Mouse (Mus musculus): ENCODE results near the gene Dpyd. TPM values are rescaled to one million over a fixed set of nuclear protein-coding genes. Genes with fewer than 3 reads are reported as not detected.

The Dpyd gene
- polyA plus RNA-seq, 1 experiment from 2014 or later = 1.8 TPM

DNA sequence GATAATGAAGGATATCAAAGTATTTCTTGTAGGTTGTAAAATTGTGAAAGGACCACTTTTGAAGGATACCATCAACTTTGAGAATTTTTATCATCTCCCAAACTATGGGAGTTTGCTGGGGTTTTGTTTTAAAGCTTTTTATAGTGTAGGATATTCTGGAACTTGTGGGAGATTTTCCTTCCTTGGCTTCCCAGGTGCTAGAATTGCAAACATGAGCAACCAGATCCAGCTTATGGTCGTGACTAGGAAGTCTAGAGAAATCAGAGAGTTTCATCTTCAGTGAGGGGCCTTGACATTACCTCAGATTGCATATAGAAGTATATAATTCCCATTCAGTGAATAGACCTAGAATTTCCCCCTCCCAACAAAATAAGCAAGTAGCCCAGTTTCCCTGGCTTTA is 819.2 kb downstream of the Dpyd start:
- H3K4me2 ChIP-seq = no peak overlapping the region
- 63% methylated on average over 1 of the region's 1 CpGs for WGBS (ENCODE audit: insufficient replicate concordance)
- H3K9ac ChIP-seq (ENCODE audit: low read depth, low read length) = no peak overlapping the region
- no peaks in the 10 kb centered on the region for H3K9me3 ChIP-seq (replicated peaks; ENCODE audit: control insufficient read depth, low read length)
- no peaks in the 10 kb centered on the region for H3K36me3 ChIP-seq (ENCODE audit: control insufficient read depth, insufficient read depth, low read length)
- no peak overlapping the region for H3K27ac ChIP-seq (ENCODE audit: low read depth, low read length)
- no peaks in the 10 kb centered on the region for H3K27me3 ChIP-seq (ENCODE audit: control insufficient read depth, insufficient read depth, low read length)
- H3K4me3 ChIP-seq (ENCODE audit: low read depth, low read length) = no peak overlapping the region
- H3K4me1 ChIP-seq (ENCODE audit: control insufficient read depth, insufficient read depth, low read length) = no peaks in the 10 kb centered on the region
- no peak for ATAC-seq (replicated peaks; ENCODE audit: insufficient number of reproducible peaks, low FRiP score, low TSS enrichment)

DNA sequence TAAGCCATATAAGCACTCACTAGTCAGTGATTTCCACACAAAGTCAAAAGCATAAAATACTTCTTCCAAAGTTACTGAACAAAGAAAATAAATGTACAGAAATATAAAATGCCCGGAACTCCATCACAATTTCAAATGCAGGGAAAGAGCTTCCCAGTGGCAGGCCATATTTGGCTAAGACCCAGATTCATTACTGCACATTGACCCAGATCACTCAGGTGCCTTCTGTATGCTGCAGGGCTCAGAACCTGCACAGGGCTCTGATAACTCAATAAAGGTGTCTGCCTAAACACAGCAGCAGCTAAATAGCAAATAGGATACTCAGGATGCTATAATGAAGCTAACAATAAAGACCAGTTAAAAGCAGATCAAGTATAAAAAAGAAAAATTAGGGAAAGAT is 820.5 kb downstream of the Dpyd start:
- no peak overlapping the region for H3K4me3 ChIP-seq (ENCODE audit: low read depth, low read length)
- H3K36me3 ChIP-seq (ENCODE audit: control insufficient read depth, insufficient read depth, low read length) = no peaks in the 10 kb centered on the region
- H3K4me2 ChIP-seq = no peak overlapping the region
- H3K27ac ChIP-seq (ENCODE audit: low read depth, low read length) = no peak overlapping the region
- no peak overlapping the region for H3K9ac ChIP-seq (ENCODE audit: low read depth, low read length)
- ATAC-seq (replicated peaks; ENCODE audit: insufficient number of reproducible peaks, low FRiP score, low TSS enrichment) = no peak
- no peaks in the 10 kb centered on the region for H3K27me3 ChIP-seq (ENCODE audit: control insufficient read depth, insufficient read depth, low read length)
- WGBS (ENCODE audit: insufficient replicate concordance) = 88% methylated on average over 1 of the region's 1 CpGs
- H3K4me1 ChIP-seq (ENCODE audit: control insufficient read depth, insufficient read depth, low read length) = no peaks in the 10 kb centered on the region
- H3K9me3 ChIP-seq (replicated peaks; ENCODE audit: control insufficient read depth, low read length) = no peaks in the 10 kb centered on the region

DNA sequence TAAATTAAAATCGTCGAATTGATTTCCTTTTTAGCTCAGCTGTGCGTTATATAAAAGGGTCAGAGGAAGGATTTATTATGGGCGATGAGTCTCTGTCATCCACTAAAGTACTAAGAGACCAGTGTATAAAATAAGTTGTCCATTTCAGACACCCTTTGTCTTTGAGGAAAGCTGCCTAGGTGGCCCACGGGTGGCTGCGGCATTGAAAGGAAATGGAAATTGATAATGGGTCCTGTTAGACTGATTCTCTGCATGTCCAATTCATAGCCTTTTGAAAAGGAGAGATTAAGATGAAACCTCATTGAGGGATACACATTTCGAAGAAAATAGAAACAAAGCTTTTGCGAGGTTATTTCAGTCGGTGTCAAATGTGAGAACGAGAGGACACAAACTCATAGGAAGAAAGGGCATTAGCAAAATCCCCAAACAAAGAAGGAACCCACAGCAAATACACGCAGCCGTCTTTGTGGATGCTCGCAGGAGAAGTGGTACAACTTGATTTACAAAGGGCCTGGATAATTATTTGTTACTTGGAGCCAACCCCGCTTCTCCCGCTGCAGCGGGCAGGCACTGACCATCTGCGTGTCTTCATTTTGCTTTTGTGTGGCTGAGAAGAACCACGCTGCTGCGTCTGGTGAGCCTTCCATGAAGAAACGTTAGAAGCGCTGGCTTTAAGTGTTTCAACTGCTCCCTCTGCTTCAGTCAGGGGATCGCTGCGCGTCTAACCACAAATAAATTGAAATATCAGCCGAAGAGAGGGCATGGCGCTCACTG is 825.6 kb downstream of the Dpyd start:
- Histone ChIP-seq H3K9ac (ENCODE audit: low read depth, low read length) (no peak overlapping the region), H3K4me1 (ENCODE audit: control insufficient read depth, insufficient read depth, low read length) (no peaks in the 10 kb centered on the region), H3K9me3 (replicated peaks; ENCODE audit: control insufficient read depth, low read length) (no peaks in the 10 kb centered on the region), H3K27me3 (ENCODE audit: control insufficient read depth, insufficient read depth, low read length) (no peaks in the 10 kb centered on the region), H3K4me3 (ENCODE audit: low read depth, low read length) (no peak overlapping the region), H3K4me2 (no peak overlapping the region), H3K27ac (ENCODE audit: low read depth, low read length) (no peak overlapping the region), H3K36me3 (ENCODE audit: control insufficient read depth, insufficient read depth, low read length) (no peaks in the 10 kb centered on the region)
- WGBS (ENCODE audit: insufficient replicate concordance) = 78% methylated on average over 26 of the region's 26 CpGs
- no peak for ATAC-seq (replicated peaks; ENCODE audit: insufficient number of reproducible peaks, low FRiP score, low TSS enrichment)

DNA sequence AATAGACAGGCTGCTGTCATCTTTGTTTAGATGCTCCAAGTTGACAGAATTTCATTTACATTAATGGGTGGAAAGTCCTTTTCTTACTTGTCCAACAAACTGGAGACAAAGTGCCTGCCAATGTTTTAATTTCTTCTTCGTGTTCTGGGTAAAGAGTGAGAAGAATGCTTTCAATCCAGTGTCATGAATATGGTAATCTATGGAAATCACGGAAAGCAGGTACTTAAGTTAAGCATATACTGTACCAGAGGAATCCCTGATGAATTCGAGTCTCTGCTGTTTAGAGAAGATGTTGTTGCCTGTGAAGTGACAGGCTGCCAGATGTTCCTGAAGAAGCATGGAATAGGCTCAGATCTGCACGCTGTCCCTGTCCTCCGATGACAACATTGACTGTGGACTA is 835.3 kb downstream of the Dpyd start:
- no peaks in the 10 kb centered on the region for H3K36me3 ChIP-seq (ENCODE audit: control insufficient read depth, insufficient read depth, low read length)
- no peak overlapping the region for H3K4me3 ChIP-seq (ENCODE audit: low read depth, low read length)
- no peak overlapping the region for H3K4me2 ChIP-seq
- ATAC-seq (replicated peaks; ENCODE audit: insufficient number of reproducible peaks, low FRiP score, low TSS enrichment) = no peak
- H3K27ac ChIP-seq (ENCODE audit: low read depth, low read length) = no peak overlapping the region
- no peaks in the 10 kb centered on the region for H3K4me1 ChIP-seq (ENCODE audit: control insufficient read depth, insufficient read depth, low read length)
- H3K9me3 ChIP-seq (replicated peaks; ENCODE audit: control insufficient read depth, low read length) = no peaks in the 10 kb centered on the region
- 59% methylated on average over 5 of the region's 5 CpGs for WGBS (ENCODE audit: insufficient replicate concordance)
- no peaks in the 10 kb centered on the region for H3K27me3 ChIP-seq (ENCODE audit: control insufficient read depth, insufficient read depth, low read length)
- no peak overlapping the region for H3K9ac ChIP-seq (ENCODE audit: low read depth, low read length)

DNA sequence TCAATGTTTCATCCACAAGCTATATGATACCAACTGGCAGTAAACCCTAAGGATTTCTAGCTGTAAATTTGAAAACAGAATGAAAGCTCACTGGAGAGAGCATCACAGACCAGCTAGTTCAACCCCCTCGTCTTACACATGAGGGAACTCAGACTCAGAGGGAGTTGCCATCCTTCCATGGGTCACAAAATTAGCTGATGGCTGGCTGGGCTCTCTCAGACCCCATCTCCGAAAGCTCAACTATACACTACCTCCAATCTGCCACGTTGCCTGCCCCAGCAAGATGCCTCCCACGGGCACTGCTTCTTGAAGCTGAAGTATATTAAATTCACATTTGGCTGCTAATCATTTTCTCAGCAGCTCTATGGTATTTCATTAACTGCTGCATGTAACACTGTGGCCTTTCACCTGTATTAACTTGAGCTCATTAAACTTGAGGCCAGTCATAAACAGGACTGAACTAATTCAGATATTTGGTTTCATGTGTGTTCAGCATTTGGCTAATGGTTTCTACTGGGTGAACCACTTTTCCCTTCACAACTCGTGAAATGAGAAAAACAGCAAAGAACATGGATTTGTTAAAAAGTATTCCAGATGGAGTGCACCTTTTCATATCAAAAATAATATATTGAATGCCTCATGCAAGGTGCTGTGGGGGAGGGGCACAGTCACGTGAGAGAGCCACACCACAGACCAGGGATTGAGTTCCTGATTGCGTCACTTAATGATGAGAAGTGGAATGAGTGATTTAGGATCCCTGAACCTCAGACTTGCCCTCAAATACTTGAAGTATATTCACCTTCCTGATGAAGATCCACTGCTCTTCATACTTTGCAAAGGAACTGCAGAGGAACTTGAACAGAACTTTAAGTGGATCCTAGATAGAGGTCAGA is 841.2 kb downstream of the Dpyd start:
- Histone ChIP-seq H3K4me3 (ENCODE audit: low read depth, low read length) (no peak overlapping the region), H3K27me3 (ENCODE audit: control insufficient read depth, insufficient read depth, low read length) (no peaks in the 10 kb centered on the region), H3K36me3 (ENCODE audit: control insufficient read depth, insufficient read depth, low read length) (no peaks in the 10 kb centered on the region), H3K9me3 (replicated peaks; ENCODE audit: control insufficient read depth, low read length) (no peaks in the 10 kb centered on the region), H3K9ac (ENCODE audit: low read depth, low read length) (no peak overlapping the region), H3K4me1 (ENCODE audit: control insufficient read depth, insufficient read depth, low read length) (no peaks in the 10 kb centered on the region), H3K27ac (ENCODE audit: low read depth, low read length) (no peak overlapping the region), H3K4me2 (no peak overlapping the region)
- no peak for ATAC-seq (replicated peaks; ENCODE audit: insufficient number of reproducible peaks, low FRiP score, low TSS enrichment)
- 70% methylated on average over 7 of the region's 7 CpGs for WGBS (ENCODE audit: insufficient replicate concordance)

DNA sequence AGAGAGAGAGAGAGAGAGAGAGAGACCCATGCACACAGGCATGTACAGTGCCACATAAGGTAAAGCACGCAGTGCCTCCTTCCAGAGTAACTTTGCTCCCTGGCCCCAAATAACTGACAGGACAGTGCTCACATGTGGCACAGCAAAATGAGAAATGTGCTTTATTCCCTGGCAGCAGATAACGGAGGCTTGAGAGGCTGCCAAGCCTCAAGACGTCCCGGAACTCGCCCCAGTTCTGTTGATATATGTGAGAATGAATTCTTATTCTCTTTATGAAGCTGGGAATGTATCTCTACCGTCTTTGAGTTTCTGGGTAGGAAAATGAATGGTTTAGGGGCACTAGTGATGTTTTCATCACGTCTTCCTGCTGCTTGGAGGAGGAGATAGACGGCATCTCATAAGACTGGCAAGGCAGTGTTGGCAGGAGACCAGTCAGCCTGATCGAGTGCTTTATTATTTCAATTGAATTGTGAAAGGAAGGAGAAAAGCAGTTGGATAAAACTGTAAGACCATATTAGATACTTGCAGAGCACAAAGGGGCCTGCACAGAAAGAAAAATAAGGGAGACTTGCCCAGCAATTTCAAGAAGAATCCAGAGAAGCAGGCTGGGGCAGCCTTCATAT is 857.3 kb downstream of the Dpyd start:
- H3K4me2 ChIP-seq = no peak overlapping the region
- H3K36me3 ChIP-seq (ENCODE audit: control insufficient read depth, insufficient read depth, low read length) = no peaks in the 10 kb centered on the region
- H3K4me1 ChIP-seq (ENCODE audit: control insufficient read depth, insufficient read depth, low read length) = no peaks in the 10 kb centered on the region
- no peak overlapping the region for H3K4me3 ChIP-seq (ENCODE audit: low read depth, low read length)
- no peak for ATAC-seq (replicated peaks; ENCODE audit: insufficient number of reproducible peaks, low FRiP score, low TSS enrichment)
- WGBS (ENCODE audit: insufficient replicate concordance) = 74% methylated on average over 9 of the region's 9 CpGs
- no peaks in the 10 kb centered on the region for H3K9me3 ChIP-seq (replicated peaks; ENCODE audit: control insufficient read depth, low read length)
- H3K9ac ChIP-seq (ENCODE audit: low read depth, low read length) = no peak overlapping the region
- no peak overlapping the region for H3K27ac ChIP-seq (ENCODE audit: low read depth, low read length)
- H3K27me3 ChIP-seq (ENCODE audit: control insufficient read depth, insufficient read depth, low read length) = no peaks in the 10 kb centered on the region

DNA sequence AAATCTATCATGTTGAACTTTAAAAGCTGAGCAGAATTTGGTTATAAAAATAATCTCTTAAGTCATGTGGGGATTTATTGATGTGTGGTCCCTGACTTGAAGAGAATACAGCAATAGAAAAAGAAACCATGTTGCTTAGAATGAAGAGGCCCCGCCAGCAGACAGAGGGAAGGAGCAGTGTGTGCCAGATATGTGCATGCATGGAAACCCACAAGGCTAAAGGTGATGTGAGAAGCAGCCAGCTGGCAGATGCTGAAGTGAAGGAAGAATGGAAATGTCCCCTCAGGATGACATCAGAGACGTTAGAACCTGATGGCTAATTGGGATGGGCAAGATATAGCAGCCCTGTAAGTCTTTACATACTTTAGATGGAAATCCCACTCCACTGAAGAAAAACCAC is 857.8 kb downstream of the Dpyd start:
- Histone ChIP-seq H3K27me3 (ENCODE audit: control insufficient read depth, insufficient read depth, low read length) (no peaks in the 10 kb centered on the region), H3K4me2 (no peak overlapping the region), H3K4me1 (ENCODE audit: control insufficient read depth, insufficient read depth, low read length) (no peaks in the 10 kb centered on the region), H3K4me3 (ENCODE audit: low read depth, low read length) (no peak overlapping the region), H3K36me3 (ENCODE audit: control insufficient read depth, insufficient read depth, low read length) (no peaks in the 10 kb centered on the region), H3K27ac (ENCODE audit: low read depth, low read length) (no peak overlapping the region), H3K9ac (ENCODE audit: low read depth, low read length) (no peak overlapping the region), H3K9me3 (replicated peaks; ENCODE audit: control insufficient read depth, low read length) (no peaks in the 10 kb centered on the region)
- no peak for ATAC-seq (replicated peaks; ENCODE audit: insufficient number of reproducible peaks, low FRiP score, low TSS enrichment)
- WGBS (ENCODE audit: insufficient replicate concordance) = 69% methylated on average over 2 of the region's 2 CpGs

DNA sequence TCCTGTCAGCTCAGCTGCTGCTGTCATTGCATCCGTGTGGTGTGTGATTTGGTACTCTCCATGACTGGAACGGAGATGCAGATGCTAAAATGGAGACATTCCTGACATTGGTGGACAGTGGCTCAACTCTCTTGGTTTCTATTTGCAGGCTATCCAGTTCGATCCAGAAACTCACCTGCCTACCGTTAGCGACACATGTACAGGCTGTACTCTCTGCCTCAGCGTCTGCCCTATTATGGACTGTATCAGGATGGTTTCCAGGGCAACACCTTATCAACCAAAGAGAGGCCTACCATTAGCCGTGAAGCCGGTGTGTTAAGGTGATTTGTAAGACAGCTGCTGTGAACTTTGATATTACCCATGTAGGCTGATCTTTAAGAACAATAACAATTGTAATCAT is 869.4 kb downstream of the Dpyd start:
- ATAC-seq (replicated peaks; ENCODE audit: insufficient number of reproducible peaks, low FRiP score, low TSS enrichment) = no peak
- H3K4me3 ChIP-seq (ENCODE audit: low read depth, low read length) = no peak overlapping the region
- 56% methylated on average over 8 of the region's 8 CpGs for WGBS (ENCODE audit: insufficient replicate concordance)
- H3K36me3 ChIP-seq (ENCODE audit: control insufficient read depth, insufficient read depth, low read length) = no peaks in the 10 kb centered on the region
- H3K27ac ChIP-seq (ENCODE audit: low read depth, low read length) = no peak overlapping the region
- no peaks in the 10 kb centered on the region for H3K27me3 ChIP-seq (ENCODE audit: control insufficient read depth, insufficient read depth, low read length)
- no peaks in the 10 kb centered on the region for H3K4me1 ChIP-seq (ENCODE audit: control insufficient read depth, insufficient read depth, low read length)
- no peak overlapping the region for H3K9ac ChIP-seq (ENCODE audit: low read depth, low read length)
- no peaks in the 10 kb centered on the region for H3K9me3 ChIP-seq (replicated peaks; ENCODE audit: control insufficient read depth, low read length)
- no peak overlapping the region for H3K4me2 ChIP-seq
